Mouse (Mus musculus) olfactory bulb, adult 2 months (tissue): Measurements from ENCODE around the gene Gnat2.

ENCODE experiments used
- CTCF ChIP-seq: fragments of 200-500 bp; IDR thresholded peaks from 2 replicates; pipeline ENCODE4 v1.5.1; 2012; ENCODE audit warnings: low read depth, mild to moderate bottlenecking, low read length, moderate library complexity; ENCODE audit not compliant: insufficient read depth
- POLR2A ChIP-seq: fragments of 200-500 bp; IDR thresholded peaks from 2 replicates; pipeline ENCODE4 v1.6.1; 2012; ENCODE audit warnings: mild to moderate bottlenecking, low read depth, low read length, moderate library complexity; ENCODE audit not compliant: insufficient read depth

DNA sequence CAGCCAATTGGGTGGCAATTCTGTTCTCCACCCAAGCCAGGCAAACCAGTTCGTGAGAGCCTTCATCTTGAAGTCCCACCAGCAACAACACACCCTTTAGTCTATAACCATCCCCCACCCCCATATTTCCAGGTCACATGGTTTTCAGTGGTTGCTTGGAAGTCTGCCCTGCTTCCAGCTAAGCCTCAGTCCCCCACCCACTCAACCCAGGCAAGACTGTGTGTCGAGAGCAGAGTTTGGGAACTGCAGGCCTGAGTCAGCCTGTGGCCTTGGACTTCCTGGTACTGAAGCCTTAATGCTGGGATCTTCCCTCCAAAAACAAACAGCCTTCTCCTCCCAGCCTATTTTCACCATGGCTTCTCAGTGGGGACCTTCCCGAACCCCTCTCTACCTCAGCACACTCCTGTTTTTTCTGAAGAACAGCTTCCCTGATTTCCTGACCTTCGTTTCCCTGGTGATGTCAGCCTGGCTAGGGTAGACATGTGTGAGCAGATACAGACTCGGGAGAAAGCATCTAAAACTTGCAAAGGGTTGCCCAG lies 3.7 kb upstream of the Gnat2 start:
- TF ChIP-seq CTCF (no peak), POLR2A (no peak)
